Mouse (Mus musculus) macrophage (primary cell): ENCODE measurements around the gene Abr. TPM values are rescaled to one million over a fixed set of nuclear protein-coding genes. Genes with fewer than 3 reads are reported as not detected.

Experiments used
- H3K27ac ChIP-seq: fragments of 350-480 bp; formaldehyde crosslinking; 2 replicates; pipeline ENCODE4 v1.9.0; 2021
- H3K36me3 ChIP-seq: fragments of 350-480 bp; formaldehyde crosslinking; 2 replicates; pipeline ENCODE4 v1.9.0; 2021; ENCODE audit errors: inconsistent target
- H3K4me3 ChIP-seq: fragments of 350-480 bp; formaldehyde crosslinking; 2 replicates; pipeline ENCODE4 v1.9.0; 2021; ENCODE audit errors: inconsistent target
- H3K79me2 ChIP-seq: fragments of 350-480 bp; formaldehyde crosslinking; 2 replicates; pipeline ENCODE4 v1.9.0; 2021; ENCODE audit errors: inconsistent target
- WGBS: methylation state at CpG from one replicate; pipeline ENCODE4 v1.1.7; 2026; ENCODE audit warnings: inconsistent platforms; ENCODE audit not compliant: missing documents; 5-methylcytosine and 5-hydroxymethylcytosine counted together
- polyA plus RNA-seq: library from polyadenylated mRNA; stranded (reverse); fragments of 250-400 nt; gene quantifications from 3 replicates; pipeline ENCODE4 v1.2.4, GENCODE M21; 2018; ENCODE audit warnings: inconsistent platforms

Abr gene
- polyA plus RNA-seq, 1 experiment from 2014 or later, result 100 TPM

DNA sequence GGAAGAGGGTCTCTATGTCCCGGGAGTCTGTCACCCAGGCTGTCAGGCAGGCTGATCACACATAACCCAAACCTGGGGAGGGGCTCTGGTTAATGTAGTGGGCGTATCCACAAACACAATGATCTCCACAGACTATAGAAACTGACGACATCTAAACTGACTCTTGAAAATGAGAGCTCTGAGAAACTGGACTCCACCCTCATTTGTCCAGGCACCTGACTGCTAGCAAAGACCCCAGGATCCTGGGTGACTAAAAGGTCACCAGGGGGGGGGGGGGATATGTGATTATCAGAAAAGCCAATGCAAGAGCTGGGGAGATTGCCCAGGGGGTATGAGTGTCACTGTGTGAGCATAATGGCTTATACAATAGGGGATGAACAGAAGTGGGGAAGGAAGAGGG, 236.4 kb downstream of the Abr start:
- no peak overlapping the region for H3K4me3 ChIP-seq
- H3K79me2 ChIP-seq, result no peaks in the 10 kb centered on the region
- no peaks in the 10 kb centered on the region for H3K36me3 ChIP-seq
- no peak overlapping the region for H3K27ac ChIP-seq
- WGBS, result 90% methylated on average over 3 of the region's 3 CpGs

DNA sequence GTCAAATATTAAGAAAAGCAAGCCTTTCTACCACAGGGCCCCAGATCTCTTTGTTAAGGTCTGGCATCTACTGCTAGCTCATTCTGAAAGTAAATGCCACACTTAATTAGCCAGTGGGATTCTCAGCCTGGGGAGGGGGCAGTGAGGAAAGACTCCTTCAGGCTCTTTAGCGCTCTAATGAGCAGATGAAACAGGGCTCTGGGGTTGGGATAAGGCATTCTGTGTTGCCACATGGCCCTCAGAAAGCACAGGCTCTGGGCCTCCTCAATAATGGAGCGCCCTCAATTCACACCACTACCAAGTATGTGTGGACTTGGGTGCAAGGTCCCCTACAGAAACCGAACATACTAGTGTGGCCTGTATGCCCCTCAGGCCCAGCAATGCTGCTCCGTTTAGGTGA, 237.1 kb downstream of the Abr start:
- WGBS, result 97% methylated on average over 4 of the region's 4 CpGs
- no peak overlapping the region for H3K27ac ChIP-seq
- no peaks in the 10 kb centered on the region for H3K79me2 ChIP-seq
- H3K4me3 ChIP-seq, result no peak overlapping the region
- H3K36me3 ChIP-seq, result no peaks in the 10 kb centered on the region

DNA sequence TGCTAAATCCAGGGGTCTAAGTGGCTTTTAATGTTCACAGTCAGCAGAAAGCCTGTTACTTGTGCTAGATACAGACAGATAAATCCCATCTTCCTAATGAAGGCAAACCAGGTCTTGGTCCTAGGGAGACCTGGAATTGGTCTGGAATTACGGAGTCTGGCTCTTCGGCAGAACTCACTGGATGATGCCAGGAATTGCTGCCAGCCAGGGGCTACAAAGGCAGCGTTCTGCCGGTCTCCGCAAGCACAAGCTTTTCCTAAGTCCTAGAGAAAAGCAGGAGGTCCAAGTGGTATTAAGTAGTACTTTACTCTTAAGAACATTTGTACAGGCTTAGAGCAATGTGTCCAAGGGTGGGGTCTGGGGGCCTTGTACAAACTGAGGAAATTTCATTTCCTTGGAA, 237.8 kb downstream of the Abr start:
- H3K36me3 ChIP-seq, result no peaks in the 10 kb centered on the region
- no peaks in the 10 kb centered on the region for H3K79me2 ChIP-seq
- 92% methylated on average over 5 of the region's 5 CpGs for WGBS
- no peak overlapping the region for H3K27ac ChIP-seq
- no peak overlapping the region for H3K4me3 ChIP-seq

DNA sequence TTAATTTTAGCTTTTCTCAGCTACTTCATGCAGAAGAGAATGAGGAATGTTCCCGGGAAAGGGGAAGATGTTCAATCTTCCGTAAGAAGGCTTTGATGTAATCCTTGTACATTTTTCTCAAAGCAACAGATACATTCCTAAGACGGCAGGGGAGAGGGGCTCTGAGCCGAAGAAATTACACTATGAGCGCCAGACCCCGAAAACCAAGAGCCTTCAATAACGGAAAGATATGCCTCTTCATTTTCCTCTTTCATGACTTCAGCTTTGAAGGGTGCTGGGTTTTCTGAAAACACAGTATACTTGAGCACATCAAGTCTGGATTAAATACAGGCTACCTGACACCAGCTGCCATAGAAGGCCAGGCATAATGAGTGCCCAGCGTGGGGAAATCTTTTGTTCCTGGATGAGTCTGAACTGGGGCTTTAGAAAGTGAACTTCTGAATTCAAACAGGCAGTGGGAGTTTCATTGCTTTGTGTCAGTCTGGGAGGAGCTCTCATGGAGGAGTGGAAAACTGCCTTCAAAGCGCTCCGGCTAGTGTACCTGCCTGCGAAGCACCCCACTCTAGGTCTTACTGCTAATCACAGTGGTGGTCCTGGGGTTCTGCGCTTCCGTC, 239.3 kb downstream of the Abr start:
- WGBS, result 94% methylated on average over 13 of the region's 13 CpGs
- H3K4me3 ChIP-seq, result no peak overlapping the region
- H3K36me3 ChIP-seq, result no peaks in the 10 kb centered on the region
- H3K27ac ChIP-seq, result no peak overlapping the region
- no peaks in the 10 kb centered on the region for H3K79me2 ChIP-seq

DNA sequence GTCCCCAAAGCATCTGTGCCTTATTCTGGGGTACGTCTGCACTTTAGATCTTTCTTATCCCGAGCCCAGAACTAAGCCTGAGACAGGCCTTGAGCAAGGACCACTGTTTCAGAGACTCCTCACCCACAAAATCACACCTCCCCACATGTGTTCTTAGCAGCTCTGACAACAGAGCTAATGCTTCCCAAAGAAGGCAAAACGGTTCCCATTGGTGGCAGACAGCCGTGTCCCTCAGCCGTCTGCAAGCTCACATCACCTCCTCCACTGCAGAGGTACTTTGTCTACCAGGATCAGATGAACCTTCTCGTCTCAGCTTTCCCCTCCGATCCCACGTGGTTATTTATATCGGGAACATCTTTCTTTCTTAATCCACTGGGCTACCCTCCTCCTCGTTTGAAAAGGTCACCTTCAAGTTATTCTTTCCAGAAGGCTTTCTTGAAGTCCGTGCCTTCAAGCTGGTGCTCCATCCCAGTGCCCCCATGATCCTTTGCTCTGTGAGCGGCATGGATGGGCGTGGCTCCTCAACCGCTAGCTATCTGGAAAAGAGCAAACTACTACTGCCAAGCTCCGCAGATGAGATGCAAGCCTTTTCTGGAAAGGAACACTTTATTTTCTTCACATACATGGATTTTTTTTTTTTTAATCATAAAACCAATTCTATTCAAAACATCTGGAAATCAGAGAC, 240.8 kb downstream of the Abr start:
- Histone ChIP-seq H3K27ac (no peak overlapping the region), H3K36me3 (no peaks in the 10 kb centered on the region), H3K4me3 (no peak overlapping the region), H3K79me2 (no peaks in the 10 kb centered on the region)
- 91% methylated on average over 15 of the region's 15 CpGs for WGBS

DNA sequence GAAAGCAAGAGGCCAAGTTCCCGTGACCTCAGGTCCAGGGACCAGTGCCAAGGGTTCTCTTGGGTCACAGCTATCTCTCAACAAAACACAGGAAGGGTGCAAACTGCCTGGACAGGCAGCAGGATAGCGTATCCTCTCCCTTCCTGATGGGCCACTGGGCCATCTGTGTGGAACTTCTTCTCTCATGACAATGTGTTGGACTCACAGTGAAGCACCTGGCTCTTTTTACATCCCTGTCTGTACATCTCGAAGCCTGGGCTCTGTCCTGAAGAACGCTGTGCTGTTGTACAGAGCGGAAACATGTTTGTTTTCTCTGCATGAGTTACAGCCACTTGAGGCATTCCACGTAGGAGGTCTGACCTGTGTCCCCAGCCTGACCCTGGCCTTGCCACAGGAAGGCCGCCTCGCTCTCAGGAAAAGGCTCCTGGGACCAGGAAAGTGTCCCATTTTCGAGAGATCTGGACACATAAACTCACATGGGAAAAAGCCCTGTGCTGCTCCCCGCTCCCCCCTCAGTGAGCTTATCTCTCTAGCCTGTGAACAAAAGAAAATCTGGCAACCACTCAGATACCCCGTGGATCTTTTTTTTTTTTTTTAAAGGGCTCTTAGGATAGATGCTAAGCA, 242.1 kb downstream of the Abr start:
- H3K36me3 ChIP-seq, result no peaks in the 10 kb centered on the region
- WGBS, result 91% methylated on average over 11 of the region's 11 CpGs
- H3K79me2 ChIP-seq, result no peaks in the 10 kb centered on the region
- H3K27ac ChIP-seq, result no peak overlapping the region
- H3K4me3 ChIP-seq, result no peak overlapping the region

DNA sequence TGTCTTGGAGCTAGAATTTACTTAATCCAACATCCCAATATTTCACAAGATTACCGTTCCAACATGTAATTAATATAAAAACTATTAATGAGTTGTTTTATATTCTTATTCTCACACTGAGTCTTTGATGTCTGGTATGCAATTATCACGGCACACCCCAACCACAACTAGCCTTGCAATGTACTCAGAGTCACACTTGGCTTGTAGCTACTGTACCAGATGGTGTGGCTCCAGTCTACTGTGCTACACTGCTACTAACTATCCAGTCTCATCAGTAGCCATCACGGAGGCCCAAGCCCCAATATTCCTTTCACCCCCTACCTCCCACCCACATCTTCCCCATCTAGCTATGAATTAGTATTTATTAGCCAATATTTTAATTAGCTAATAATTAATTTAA, 245.7 kb downstream of the Abr start:
- 90% methylated on average over 3 of the region's 3 CpGs for WGBS

DNA sequence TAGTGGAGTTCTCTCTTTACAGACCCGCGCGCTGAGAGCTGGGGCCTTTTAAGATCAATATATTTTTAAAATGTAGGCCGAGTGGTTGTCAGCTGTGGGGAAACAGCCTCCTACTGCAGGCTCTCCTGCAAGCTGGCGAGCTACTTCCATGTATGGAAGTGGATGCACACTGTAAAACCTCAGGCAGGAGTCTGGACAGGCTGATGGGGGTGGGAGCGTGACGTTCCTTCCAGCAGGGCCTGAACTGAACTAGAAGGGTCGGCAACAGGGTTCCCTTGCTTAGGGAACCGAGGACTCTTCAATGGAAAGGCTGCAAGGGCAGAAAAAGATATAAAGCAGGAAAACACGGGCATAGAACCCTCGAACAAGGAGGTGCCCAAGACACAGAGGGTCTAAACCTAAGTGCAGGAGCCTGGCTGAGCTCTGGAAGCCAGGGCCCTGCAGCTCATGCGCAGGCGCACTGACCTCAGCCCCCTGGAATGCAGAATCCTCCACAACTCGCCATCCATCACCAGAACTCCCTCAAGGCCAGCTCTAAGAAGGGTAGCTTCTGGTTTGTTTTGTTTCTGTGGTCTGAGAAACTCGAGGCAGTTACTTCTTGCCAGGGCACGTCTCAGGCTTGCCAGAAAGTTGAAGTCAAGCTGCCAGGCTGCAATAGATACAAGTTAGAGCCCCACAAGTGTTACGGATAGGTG, 247.5 kb downstream of the Abr start:
- Histone ChIP-seq H3K27ac (no peak overlapping the region), H3K36me3 (no peaks in the 10 kb centered on the region), H3K79me2 (no peaks in the 10 kb centered on the region), H3K4me3 (no peak overlapping the region)
- 88% methylated on average over 17 of the region's 17 CpGs for WGBS

More for the DNA sequence above, 245.7 kb downstream of the Abr start:
- H3K4me3 ChIP-seq, result no peak overlapping the region
- H3K27ac ChIP-seq, result no peak overlapping the region
- H3K79me2 ChIP-seq, result no peaks in the 10 kb centered on the region
- no peaks in the 10 kb centered on the region for H3K36me3 ChIP-seq

DNA sequence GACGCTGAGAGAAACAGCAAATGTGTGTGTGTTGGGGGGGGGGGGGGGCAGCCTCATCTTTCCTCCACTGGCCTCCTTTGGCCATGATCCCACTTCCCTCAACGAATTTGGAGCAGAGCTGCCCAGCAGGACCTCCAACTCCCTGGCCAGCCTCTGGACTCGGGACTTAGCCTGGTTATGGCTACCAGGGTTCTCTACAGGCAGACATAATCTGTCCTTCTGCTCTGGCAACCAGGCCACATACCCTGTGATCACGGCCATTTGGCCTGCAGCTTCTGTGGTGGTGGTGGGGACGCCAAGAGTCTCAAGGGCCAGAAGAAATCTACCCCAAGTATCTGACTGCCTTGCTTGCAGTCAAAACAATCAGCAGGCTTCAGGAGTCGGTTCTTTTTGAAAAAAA, 249.6 kb downstream of the Abr start:
- no peaks in the 10 kb centered on the region for H3K36me3 ChIP-seq
- H3K4me3 ChIP-seq, result no peak overlapping the region
- 72% methylated on average over 4 of the region's 6 CpGs for WGBS
- no peak overlapping the region for H3K27ac ChIP-seq
- no peaks in the 10 kb centered on the region for H3K79me2 ChIP-seq

- H3K79me2 ChIP-seq, result no peaks in the 10 kb centered on the region
- no peaks in the 10 kb centered on the region for H3K36me3 ChIP-seq
- WGBS, result 100% methylated on average over 2 of the region's 2 CpGs
Observed at GRCm38 (mm10) chr11:76372120-76372519, 250.0 kb downstream of the Abr start.

GRCm38 (mm10) chr11:76370491-76370890, 251.6 kb downstream of the Abr start:
- H3K79me2 ChIP-seq, result no peaks in the 10 kb centered on the region
- H3K36me3 ChIP-seq, result no peaks in the 10 kb centered on the region
- H3K27ac ChIP-seq, result no peak overlapping the region
- H3K4me3 ChIP-seq, result no peak overlapping the region

More at GRCm38 (mm10) chr11:76372120-76372519, 250.0 kb downstream of the Abr start:
- Histone ChIP-seq H3K27ac (no peak overlapping the region), H3K4me3 (no peak overlapping the region)

Other genes with a start within 250 kb of the Abr start
- 0.32 to 1.3 TPM (median 0.37 TPM) in 3 replicates for gene Nxn, start 223.2 kb downstream of the Abr start, polyA plus RNA-seq
- gene Timm22, start 215.4 kb downstream of the Abr start, polyA plus RNA-seq, result 19.2 to 30.1 TPM (median 23.7 TPM) in 3 replicates
- gene Bhlha9, start 50.2 kb upstream of the Abr start, polyA plus RNA-seq, result not detected in 3 replicates
- not detected in 3 replicates for gene Trarg1, start 57.5 kb upstream of the Abr start, polyA plus RNA-seq
- 27.4 to 75.9 TPM (median 30.2 TPM) in 3 replicates for gene Gosr1, start 141.3 kb upstream of the Abr start, polyA plus RNA-seq
- gene Cpd, start 224.7 kb upstream of the Abr start, polyA plus RNA-seq, result 25.6 to 94.3 TPM (median 28.7 TPM) in 3 replicates